12 mouse cellular contexts compared by ENCODE assay signal in the genomic region with DNA sequence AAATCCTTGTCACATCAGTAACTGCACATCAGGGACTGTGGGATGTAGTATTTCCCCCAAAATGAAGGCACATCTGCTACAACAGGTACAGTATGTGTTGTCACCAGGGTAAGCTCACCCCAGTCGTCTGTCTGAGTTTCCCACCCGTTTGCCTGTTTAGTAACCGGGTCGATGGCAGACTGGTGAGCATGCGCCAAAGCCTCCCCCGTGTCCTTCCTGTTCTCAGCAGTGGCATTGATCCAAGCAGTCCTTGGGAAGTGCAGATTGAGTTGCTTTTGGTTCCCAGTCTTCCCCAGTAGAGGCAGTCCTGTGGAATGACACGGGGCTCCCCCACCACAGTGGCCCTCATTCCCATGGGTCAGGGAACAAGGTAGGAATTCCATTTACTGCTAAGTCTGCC.
"Had no signal": no experiment of that assay in that cellular context is flagged by ENCODE, and none has a peak within 500 bp of the region (broad histone marks: within the 10 kb centered on the region; RNA-seq: fewer than 3 reads in every experiment).

No protein-coding gene starts in this region.

- ATAC-seq: midbrain, embryonic 16.5 days had no signal

- DNase-seq: lung, adult 18-20 months; lung, embryonic 14.5 days; lung, postnatal 10 days; midbrain, embryonic 14.5 days; retina, postnatal 1 day; right cerebral cortex, postnatal 25 days; right cerebral cortex, postnatal 4 days; spleen, adult 18-20 months; thymus, adult 18-20 months; thymus, postnatal 14 days; thymus, postnatal 36 days had no signal
